Mouse (Mus musculus) midbrain, embryonic 16.5 days (tissue): Measurements from ENCODE around the gene Npepps. TPM values are rescaled to one million over a fixed set of nuclear protein-coding genes. Genes with fewer than 3 reads are reported as not detected.
"Not testable (repeated sequence)": the region's sequence is repeated elsewhere in the genome, so short reads cannot be mapped to it uniquely, and the experiment has no call there.

ENCODE experiments used
- ATAC-seq: fragments of 200-750 bp; cut with Nextera tagmentation; 2 replicates; pipeline ENCODE4 v1.8.0; 2017; ENCODE audit warnings: moderate TSS enrichment
- H3K27ac ChIP-seq: fragments of 300-500 bp; sonication (generic); 2 replicates; pipeline ENCODE4 v1.5.1; 2014; ENCODE audit warnings: mild to moderate bottlenecking, low read length, mixed read lengths
- H3K27me3 ChIP-seq: fragments of 300-500 bp; sonication (generic); 2 replicates; pipeline ENCODE4 v1.6.1; 2014; ENCODE audit warnings: low read depth, low read length, mixed read lengths; ENCODE audit not compliant: control insufficient read depth, insufficient read depth
- H3K36me3 ChIP-seq: fragments of 300-500 bp; sonication (generic); 2 replicates; pipeline ENCODE4 v1.6.1; 2014; ENCODE audit warnings: mild to moderate bottlenecking, low read length, moderate library complexity, mixed read lengths; ENCODE audit not compliant: control insufficient read depth, insufficient read depth
- H3K4me1 ChIP-seq: fragments of 300-500 bp; sonication (generic); 2 replicates; pipeline ENCODE4 v1.6.1; 2014; ENCODE audit warnings: mild to moderate bottlenecking, low read length, mixed read lengths; ENCODE audit not compliant: control insufficient read depth, insufficient read depth
- H3K4me2 ChIP-seq: fragments of 300-500 bp; sonication (generic); 2 replicates; pipeline ENCODE4 v1.6.1; 2014; ENCODE audit warnings: mild to moderate bottlenecking, low read length, mixed read lengths
- H3K4me3 ChIP-seq: fragments of 300-500 bp; sonication (generic); 2 replicates; pipeline ENCODE4 v1.5.1; 2014; ENCODE audit warnings: low read depth, mild to moderate bottlenecking, low read length, moderate library complexity, mixed read lengths
- H3K9ac ChIP-seq: fragments of 300-500 bp; sonication (generic); 2 replicates; pipeline ENCODE4 v1.6.1; 2014; ENCODE audit warnings: low read depth, low read length, mixed read lengths
- H3K9me3 ChIP-seq: fragments of 300-500 bp; sonication (generic); replicated peaks from 2 replicates; pipeline ENCODE4 v1.6.1; 2014; ENCODE audit warnings: mild to moderate bottlenecking, low read length, mixed read lengths; ENCODE audit not compliant: control insufficient read depth, poor library complexity, severe bottlenecking
- WGBS: fragments of 180-500 bp; shearing (Covaris S2); extraction: QIAGEN DNeasy Blood & Tissue Kit; methylation state at CpG from one replicate; pipeline ENCODE4 v1.1.7; 2014; 5-methylcytosine and 5-hydroxymethylcytosine counted together
- polyA plus RNA-seq: library from polyadenylated mRNA; unstranded; fragments of >200 nt; fragmentation: Nextera tagmentation; extraction: Ambion mirVana; gene quantifications from 2 replicates; pipeline ENCODE4 v1.2.1, GENCODE M21; 2015

Gene Npepps
- polyA plus RNA-seq, 1 experiment from 2014 or later, result 151 TPM

DNA sequence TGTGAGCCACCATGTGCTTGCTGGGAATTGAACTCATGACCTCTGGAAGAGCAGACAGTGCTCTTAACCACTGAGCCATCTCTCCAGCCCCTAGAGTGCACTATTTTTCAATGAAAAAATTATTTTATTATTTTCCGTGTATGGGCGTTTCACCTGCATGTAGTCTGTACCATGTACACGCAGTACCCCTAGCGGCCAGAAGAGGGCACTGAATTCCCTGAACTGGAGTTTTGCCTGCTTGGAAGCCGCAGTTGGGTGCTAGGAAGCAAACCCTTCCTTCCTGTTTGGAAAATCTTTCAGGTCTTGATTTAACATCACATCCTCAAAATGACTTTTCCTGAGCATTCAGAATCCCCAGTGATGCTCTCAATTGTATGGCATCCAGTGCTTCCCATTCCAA, 81.8 kb downstream of the Npepps start:
- Histone ChIP-seq H3K9ac (no peak overlapping the region), H3K27me3 (no peaks in the 10 kb centered on the region), H3K4me3 (no peak overlapping the region), H3K4me1 (no peaks in the 10 kb centered on the region), H3K4me2 (no peak overlapping the region), H3K9me3 (no peaks in the 10 kb centered on the region), H3K27ac (no peak overlapping the region), H3K36me3 (no peaks in the 10 kb centered on the region)
- ATAC-seq, result no peak
- 18% methylated on average over 5 of the region's 5 CpGs for WGBS

DNA sequence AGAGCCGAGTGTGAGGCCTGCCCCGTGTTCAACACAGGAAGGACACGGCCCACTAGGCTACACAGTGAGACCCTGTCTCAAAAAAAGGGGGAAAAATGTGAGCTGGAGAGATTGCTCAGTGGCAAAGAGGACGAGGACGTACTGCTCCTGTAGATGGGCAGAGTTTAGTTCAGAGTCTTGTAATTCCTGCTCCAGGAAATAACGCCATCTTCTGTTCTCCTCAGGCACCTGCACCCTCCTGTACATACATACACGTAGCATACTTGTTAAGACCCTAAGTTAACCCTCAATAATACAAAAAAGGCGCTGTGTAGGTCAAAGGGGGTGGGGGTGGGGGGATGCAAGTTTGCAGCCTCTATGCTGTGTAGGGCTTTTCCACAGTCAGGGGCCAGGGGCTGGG, 83.4 kb downstream of the Npepps start:
- ATAC-seq, result no peak
- Histone ChIP-seq H3K36me3 (no peaks in the 10 kb centered on the region), H3K4me2 (no peak overlapping the region), H3K4me1 (no peaks in the 10 kb centered on the region), H3K9ac (no peak overlapping the region), H3K4me3 (no peak overlapping the region), H3K9me3 (no peaks in the 10 kb centered on the region), H3K27me3 (no peaks in the 10 kb centered on the region), H3K27ac (no peak overlapping the region)
- WGBS, result 79% methylated on average over 8 of the region's 8 CpGs

DNA sequence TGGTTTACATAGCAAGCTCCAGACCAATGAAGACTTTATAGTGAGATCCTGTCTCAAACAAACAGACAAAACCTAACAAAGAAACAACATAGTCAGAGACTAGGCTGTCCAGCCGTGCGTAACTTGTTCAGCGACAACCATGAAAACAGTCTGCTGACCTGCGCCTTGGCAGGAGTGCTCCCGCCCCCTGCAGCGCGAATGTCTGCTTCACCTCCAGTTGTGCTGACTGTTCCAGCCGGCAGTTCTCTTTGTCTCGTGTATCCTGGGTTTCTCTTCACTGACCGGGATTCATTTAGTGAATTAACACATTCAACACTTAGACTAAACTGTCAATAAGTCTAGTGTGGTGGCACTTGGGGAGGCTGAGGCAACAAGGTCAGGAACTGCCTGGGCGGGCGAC, 83.9 kb downstream of the Npepps start:
- WGBS, result 57% methylated on average over 12 of the region's 12 CpGs
- Histone ChIP-seq H3K36me3 (no peaks in the 10 kb centered on the region), H3K9me3 (no peaks in the 10 kb centered on the region), H3K9ac (no peak overlapping the region), H3K4me3 (no peak overlapping the region), H3K27me3 (no peaks in the 10 kb centered on the region), H3K4me2 (no peak overlapping the region), H3K4me1 (no peaks in the 10 kb centered on the region), H3K27ac (no peak overlapping the region)
- no peak for ATAC-seq

- Histone ChIP-seq H3K4me2 (no peak overlapping the region), H3K27ac (no peak overlapping the region), H3K9ac (no peak overlapping the region), H3K27me3 (no peaks in the 10 kb centered on the region), H3K9me3 (no peaks in the 10 kb centered on the region), H3K36me3 (no peaks in the 10 kb centered on the region), H3K4me1 (peaks cover 8% of the 10 kb centered on the region), H3K4me3 (no peak overlapping the region)
- ATAC-seq, result no peak
Measured at GRCm38 (mm10) chr11:97192621-97192951, 87.9 kb downstream of the Npepps start.

DNA sequence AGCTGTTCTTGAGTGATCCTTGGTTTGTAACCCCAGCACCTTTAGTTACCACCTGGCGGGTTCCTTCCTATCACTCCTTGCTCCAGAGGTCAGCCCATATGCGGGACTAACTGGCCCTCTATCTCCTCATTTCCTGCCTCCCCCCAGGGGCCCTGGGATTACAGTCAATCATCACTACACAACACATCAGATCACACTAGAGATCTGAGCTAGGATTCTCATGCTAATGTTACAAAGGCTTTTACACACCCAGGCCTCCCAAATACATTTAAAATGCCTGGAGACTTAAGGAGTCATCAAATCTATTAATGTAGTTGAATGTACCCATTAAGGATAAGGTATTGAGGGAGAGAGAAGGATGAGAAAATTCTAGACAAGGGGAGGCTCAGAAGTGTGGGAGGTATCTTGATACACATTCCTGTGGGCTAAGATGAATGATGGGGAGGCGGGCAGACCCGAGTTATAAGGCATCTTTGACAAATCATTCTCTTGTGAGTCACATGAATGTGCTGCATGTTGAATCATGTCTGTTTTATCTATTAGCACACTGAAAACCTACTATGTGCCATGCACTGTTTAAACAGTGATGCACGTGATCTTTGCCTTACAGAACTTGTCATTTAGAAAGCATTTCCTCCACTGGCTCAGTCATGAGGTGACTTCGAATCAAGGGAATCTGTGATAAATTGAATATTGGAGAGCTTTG, 88.4 kb downstream of the Npepps start:
- Histone ChIP-seq H3K9ac (no peak overlapping the region), H3K36me3 (no peaks in the 10 kb centered on the region), H3K27me3 (no peaks in the 10 kb centered on the region), H3K4me1 (peaks cover 8% of the 10 kb centered on the region), H3K4me3 (no peak overlapping the region), H3K27ac (no peak overlapping the region), H3K9me3 (no peaks in the 10 kb centered on the region), H3K4me2 (no peak overlapping the region)
- no peak for ATAC-seq
- WGBS, result 85% methylated on average over 6 of the region's 6 CpGs

DNA sequence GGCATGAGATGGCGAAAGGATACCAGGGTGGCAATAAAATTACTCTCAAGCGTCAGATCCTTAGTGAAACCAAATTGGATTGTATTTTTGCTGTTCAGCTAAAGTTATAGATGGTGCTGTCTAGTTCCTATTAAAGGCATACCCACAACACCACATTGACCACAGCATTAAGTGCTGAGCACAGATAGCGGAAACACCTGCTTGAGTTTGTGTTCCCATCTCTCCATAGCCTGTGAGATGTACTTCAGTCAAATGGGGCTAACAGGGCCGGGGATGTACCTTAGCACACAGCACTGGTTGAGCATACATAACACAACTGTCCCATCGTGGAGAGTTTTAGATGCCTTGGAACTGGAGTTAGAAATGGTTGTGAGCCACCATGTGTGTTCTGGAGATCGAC, 89.4 kb downstream of the Npepps start:
- H3K9ac ChIP-seq, result no peak overlapping the region
- H3K9me3 ChIP-seq, result no peaks in the 10 kb centered on the region
- no peak for ATAC-seq
- no peak overlapping the region for H3K4me3 ChIP-seq
- H3K27ac ChIP-seq, result no peak overlapping the region
- 89% methylated on average over 6 of the region's 6 CpGs for WGBS
- no peaks in the 10 kb centered on the region for H3K27me3 ChIP-seq
- H3K36me3 ChIP-seq, result no peaks in the 10 kb centered on the region
- H3K4me1 ChIP-seq, result peaks cover 16% of the 10 kb centered on the region
- no peak overlapping the region for H3K4me2 ChIP-seq

GRCm38 (mm10) chr11:97189645-97190044, 90.8 kb downstream of the Npepps start:
- peaks cover 21% of the 10 kb centered on the region for H3K4me1 ChIP-seq
- H3K27me3 ChIP-seq, H3K4me2 ChIP-seq, H3K9ac ChIP-seq, H3K27ac ChIP-seq, H3K9me3 ChIP-seq, H3K36me3 ChIP-seq, H3K4me3 ChIP-seq, ATAC-seq: not testable (repeated sequence)
- 87% methylated on average over 6 of the region's 6 CpGs for WGBS

- Histone ChIP-seq H3K27me3 (no peaks in the 10 kb centered on the region), H3K4me2 (peak overlapping the region; percentile 91; the same call in 1 of the 2 replicates), H3K27ac (no peak overlapping the region), H3K9ac (no peak overlapping the region), H3K9me3 (no peaks in the 10 kb centered on the region), H3K4me3 (no peak overlapping the region), H3K4me1 (peaks cover 24% of the 10 kb centered on the region), H3K36me3 (0 out of 2 replicates have a peak, but pooled peaks cover 6% of the 10 kb centered on the region)
- no peak for ATAC-seq
- WGBS, result 34% methylated on average over 3 of the region's 3 CpGs
Measured at GRCm38 (mm10) chr11:97189231-97189630, 91.2 kb downstream of the Npepps start.

- no peaks in the 10 kb centered on the region for H3K27me3 ChIP-seq
- H3K4me3 ChIP-seq, result peak overlapping the region; percentile 94
- no peak for ATAC-seq
- peaks cover 26% of the 10 kb centered on the region for H3K4me1 ChIP-seq
- peak overlapping the region; percentile 91 for H3K4me2 ChIP-seq
- WGBS, result under 1% methylated on average over 15 of the region's 15 CpGs
- H3K27ac ChIP-seq, result peak overlapping the region; percentile 89
- peak overlapping the region; percentile 67 for H3K9ac ChIP-seq
- peaks cover 11% of the 10 kb centered on the region for H3K36me3 ChIP-seq
- H3K9me3 ChIP-seq, result no peaks in the 10 kb centered on the region
Measured at GRCm38 (mm10) chr11:97188643-97188955, 91.8 kb downstream of the Npepps start.
